Mouse (Mus musculus) bone marrow macrophage, adult 2 months (primary cell): ENCODE results near the gene Diras1.

Experiments
- CTCF ChIP-seq: IDR thresholded peaks from 2 replicates; pipeline ENCODE4 v1.5.1; 2012; ENCODE audit warnings: low read depth, mild to moderate bottlenecking, low read length, moderate library complexity
- POLR2A ChIP-seq: IDR thresholded peaks from 2 replicates; pipeline ENCODE4 v1.6.1; 2012; ENCODE audit warnings: mild to moderate bottlenecking, low read depth, low read length, borderline replicate concordance

DNA sequence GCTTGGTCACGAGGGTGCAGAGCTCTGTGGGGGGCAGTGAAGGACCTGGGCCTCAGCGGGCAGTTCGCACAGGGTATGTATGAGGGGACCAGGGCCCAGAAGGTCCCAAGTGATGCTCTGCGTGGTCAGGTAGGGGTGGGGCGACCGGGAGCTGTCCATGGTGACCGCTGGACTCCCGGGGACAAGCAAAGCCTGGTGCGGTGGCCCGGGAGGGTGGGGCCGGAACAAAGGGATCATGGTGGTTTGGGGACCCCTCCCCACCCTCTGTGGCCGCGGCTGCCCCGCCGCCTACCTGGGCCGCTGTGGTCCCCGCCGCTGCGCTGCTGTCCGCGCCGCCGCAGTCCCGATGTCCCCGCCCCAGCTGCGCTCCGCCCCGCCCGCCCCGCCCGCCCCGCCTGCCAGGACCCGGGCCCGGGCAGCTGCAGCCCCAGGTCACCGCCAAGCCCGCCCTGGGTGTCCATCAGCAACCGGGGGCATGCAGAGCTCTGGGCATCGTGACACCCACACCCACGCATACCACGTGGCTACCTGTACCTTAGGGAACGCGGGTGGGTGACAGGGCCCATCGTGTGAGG, 328 bp downstream of the Diras1 start:
- TF ChIP-seq POLR2A, result no peak
- no peak for TF ChIP-seq CTCF
